Mouse (Mus musculus) erythroblast, embryonic 14.5 days (primary cell): Measurements from ENCODE around the gene Adipoq.

Experiments used
- GATA1 ChIP-seq: IDR thresholded peaks from 2 replicates; pipeline ENCODE4 v1.6.1; 2012; ENCODE audit warnings: low read length, inconsistent platforms, mixed read lengths
- TAL1 ChIP-seq: IDR thresholded peaks from 3 replicates; pipeline ENCODE4 v1.6.1; 2012; ENCODE audit warnings: low read length, inconsistent platforms, mixed read lengths

DNA sequence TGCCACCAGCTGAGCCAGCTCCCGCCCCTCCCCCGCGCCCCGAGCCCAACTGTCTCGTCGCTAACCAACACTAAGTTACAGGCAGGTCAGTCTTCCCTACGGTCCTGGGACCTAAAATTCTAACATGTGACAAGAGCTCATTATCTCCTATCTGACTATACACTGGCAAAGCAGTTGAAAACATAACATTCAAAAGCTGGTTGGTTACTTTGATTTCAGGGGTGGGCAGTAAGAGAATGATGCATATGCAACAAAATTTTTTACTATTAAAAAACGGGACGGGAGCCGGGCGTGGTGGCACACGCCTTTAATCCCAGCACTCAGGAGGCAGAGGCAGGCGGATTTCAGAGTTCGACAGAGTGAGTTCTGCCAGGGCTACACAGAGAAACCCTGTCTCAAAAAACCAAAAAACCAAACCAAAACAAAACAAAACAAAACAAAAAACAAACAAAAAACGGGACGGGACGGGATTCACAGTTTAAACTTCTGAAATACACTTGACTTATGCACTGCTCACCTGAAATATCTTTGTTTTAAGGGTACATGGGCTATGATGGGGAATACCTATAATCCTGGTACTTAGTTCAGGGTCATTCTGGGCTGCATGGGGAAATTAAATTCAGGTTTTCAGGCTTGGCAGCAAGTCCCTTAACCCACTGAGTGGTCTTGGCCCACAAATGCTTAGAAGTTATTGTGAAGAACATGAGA is 43.1 kb upstream of the Adipoq start:
- TF ChIP-seq TAL1: no peak
- no peak for TF ChIP-seq GATA1
